Mouse (Mus musculus) ES-E14 (cell line): ENCODE measurements around the gene Foxp2. TPM values are rescaled to one million over a fixed set of nuclear protein-coding genes. Genes with fewer than 3 reads are reported as not detected.
A peak's percentile ranks its signal among the peaks of the same experiment; 100 is the strongest.

ENCODE experiments used
- DNase-seq: peaks from one replicate; pipeline ENCODE4 v3.0.0-alpha.2; 2013; ENCODE audit warnings: low read depth, low spot score
- H3K27ac ChIP-seq: 2 replicates; pipeline ENCODE4 v1.5.1; 2012; ENCODE audit warnings: low read depth, mild to moderate bottlenecking, low read length, moderate library complexity, mixed read lengths; ENCODE audit not compliant: poor library complexity, insufficient read depth, severe bottlenecking
- H3K36me3 ChIP-seq: 2 replicates; pipeline ENCODE4 v1.6.1; 2012; ENCODE audit warnings: mild to moderate bottlenecking, low read length, moderate library complexity, mixed read lengths; ENCODE audit not compliant: control insufficient read depth, poor library complexity, insufficient read depth, severe bottlenecking
- H3K4me1 ChIP-seq, 2 experiments: fragments of 150-350 bp in 1 of 2; sonication (generic) in 1 of 2; 2 replicates each; pipeline ENCODE4 v1.6.1; 2012; ENCODE audit warnings: low read length in 2 of 2, mild to moderate bottlenecking in 1 of 2, mixed read lengths in 1 of 2; ENCODE audit not compliant: control insufficient read depth in 2 of 2, insufficient read depth in 2 of 2, poor library complexity in 1 of 2
- H3K4me3 ChIP-seq, 2 experiments: fragments of 150-350 bp in 1 of 2; sonication (generic) in 1 of 2; 2 replicates each; pipeline ENCODE4 v1.5.1; 2012; ENCODE audit warnings: low read length in 2 of 2, low read depth in 1 of 2, mild to moderate bottlenecking in 1 of 2, mixed read lengths in 1 of 2; ENCODE audit not compliant: insufficient read depth in 1 of 2, poor library complexity in 1 of 2, severe bottlenecking in 1 of 2
- H3K9ac ChIP-seq: 2 replicates; pipeline ENCODE4 v1.6.1; 2012; ENCODE audit warnings: low read depth, mild to moderate bottlenecking, low read length, mixed read lengths; ENCODE audit not compliant: poor library complexity, insufficient read depth, severe bottlenecking
- H3K9me3 ChIP-seq: fragments of 150-350 bp; sonication (generic); 2 replicates; pipeline ENCODE4 v1.6.1; 2012; ENCODE audit warnings: low read depth, mild to moderate bottlenecking, low read length; ENCODE audit not compliant: control insufficient read depth, insufficient read depth
- CHD2 ChIP-seq: IDR thresholded peaks from 2 replicates; pipeline ENCODE4 v1.6.1; 2014; ENCODE audit warnings: mild to moderate bottlenecking, low read depth, low read length, inconsistent platforms
- HCFC1 ChIP-seq: IDR thresholded peaks from 2 replicates; pipeline ENCODE4 v1.6.1; 2012; ENCODE audit warnings: low read length, inconsistent platforms, borderline replicate concordance; ENCODE audit not compliant: insufficient read depth
- MAFK ChIP-seq: IDR thresholded peaks from 2 replicates; pipeline ENCODE4 v1.6.1; 2014; ENCODE audit warnings: mild to moderate bottlenecking, low read depth, low read length, inconsistent platforms; ENCODE audit not compliant: insufficient read depth
- ZC3H11A ChIP-seq: IDR thresholded peaks from 2 replicates; pipeline ENCODE4 v1.6.1; 2012; ENCODE audit warnings: low read depth, mild to moderate bottlenecking, inconsistent platforms, low read length, borderline replicate concordance
- ZNF384 ChIP-seq: IDR thresholded peaks from 2 replicates; pipeline ENCODE4 v1.6.1; 2012; ENCODE audit warnings: low read depth, low read length, inconsistent platforms
- in situ Hi-C, 2 experiments: fragments of 600-800 bp; cut with MboI; formaldehyde crosslinking; loops; one replicate each; pipeline ENCODE4 v1.15.1; 2025; ENCODE audit warnings: low sequenced_read_pairs in 2 of 2, inconsistent platforms in 1 of 2; ENCODE audit not compliant: unreplicated experiment in 2 of 2
- total RNA-seq: library from RNA; depleted of rRNA; stranded (reverse); fragments of 300-350 nt; gene quantifications from 2 replicates; pipeline ENCODE4 v1.2.3, GENCODE M21; 2012

Gene Foxp2
- total RNA-seq, 1 experiment = 0.09 TPM

DNA sequence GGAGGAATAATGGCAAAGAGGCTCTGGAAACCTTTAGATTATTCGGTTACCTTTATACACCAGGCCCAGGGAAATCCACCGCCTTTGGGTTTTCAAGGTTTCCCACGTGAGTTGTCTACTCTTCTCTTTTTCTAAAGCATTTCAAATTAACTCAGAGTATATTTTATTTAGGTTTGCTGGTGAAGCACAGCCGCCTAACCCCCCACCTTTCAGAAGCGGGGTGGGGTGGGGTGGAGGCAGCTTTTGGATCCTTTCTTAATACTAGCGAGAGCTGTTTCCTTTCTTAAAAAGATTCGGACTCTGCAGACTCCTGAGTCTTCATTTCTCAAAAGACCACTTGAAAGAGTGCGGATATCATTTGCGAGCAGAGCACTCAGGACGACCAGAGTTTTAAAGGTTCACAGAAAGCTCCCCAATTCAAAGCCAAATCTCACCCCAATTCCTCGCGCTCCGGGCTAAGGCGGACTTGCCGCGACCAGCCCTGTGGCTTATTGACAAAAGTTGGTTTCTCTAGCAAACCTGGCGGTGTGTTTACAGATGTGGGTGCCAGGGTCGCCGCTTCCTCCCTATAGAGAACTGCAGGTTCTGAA is 2.0 kb upstream of the Foxp2 start:
- in situ Hi-C loops = no loop called here
- Histone ChIP-seq H3K27ac (no peak overlapping the region), H3K9me3 (no peaks in the 10 kb centered on the region), H3K9ac (no peak overlapping the region), H3K4me3 (no peak overlapping the region), H3K4me1 (peaks cover 0 to 3% of the 10 kb centered on the region in 2 experiments; a peak in 1 of 4 replicates), H3K36me3 (no peaks in the 10 kb centered on the region)
- TF ChIP-seq ZNF384 (no peak), ZC3H11A (no peak), MAFK (no peak), CHD2 (no peak)
- DNase-seq = no peak

DNA sequence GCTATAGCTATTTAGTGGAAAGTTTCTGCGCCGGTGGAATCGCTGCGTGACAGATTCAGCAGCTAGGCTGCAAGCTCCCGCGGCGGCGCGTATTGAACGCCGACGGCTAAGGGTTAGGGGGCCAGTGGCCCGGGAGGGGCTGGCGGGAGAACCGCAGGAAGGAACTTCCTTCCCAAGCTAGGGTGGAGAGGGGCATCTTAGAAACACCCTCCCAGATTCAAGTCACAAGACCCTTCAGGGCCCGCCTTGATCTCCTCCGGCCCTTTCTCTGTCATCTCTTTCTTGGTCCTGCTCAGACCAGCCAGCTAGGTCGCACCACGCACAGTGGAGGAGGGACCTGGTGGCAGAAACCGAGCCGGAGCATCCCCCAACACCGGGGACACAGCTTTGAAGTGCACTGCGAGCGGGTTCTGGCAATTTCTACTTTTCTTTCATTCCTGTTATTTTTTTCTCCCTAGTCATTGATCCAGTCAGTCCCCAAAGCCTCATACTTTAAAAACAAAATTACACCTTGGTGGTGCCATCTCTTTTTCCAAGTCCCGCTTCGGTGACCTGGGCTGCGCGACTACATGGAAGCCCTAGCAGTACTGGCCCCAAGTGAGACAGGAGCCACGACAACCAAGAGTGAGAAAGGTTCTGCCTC is 1.1 kb upstream of the Foxp2 start:
- Histone ChIP-seq H3K27ac (no peak overlapping the region), H3K4me3 (peak overlapping the region; percentile 71 to 72), H3K9me3 (no peaks in the 10 kb centered on the region), H3K36me3 (no peaks in the 10 kb centered on the region), H3K9ac (peak overlapping the region; percentile 47; the same call in 1 of the 2 replicates), H3K4me1 (peaks cover 0 to 3% of the 10 kb centered on the region in 2 experiments; a peak in 1 of 4 replicates)
- no peak for DNase-seq
- in situ Hi-C loops = no loop called here
- TF ChIP-seq MAFK (no peak), HCFC1 (no peak), CHD2 (no peak), ZNF384 (no peak), ZC3H11A (no peak)

DNA sequence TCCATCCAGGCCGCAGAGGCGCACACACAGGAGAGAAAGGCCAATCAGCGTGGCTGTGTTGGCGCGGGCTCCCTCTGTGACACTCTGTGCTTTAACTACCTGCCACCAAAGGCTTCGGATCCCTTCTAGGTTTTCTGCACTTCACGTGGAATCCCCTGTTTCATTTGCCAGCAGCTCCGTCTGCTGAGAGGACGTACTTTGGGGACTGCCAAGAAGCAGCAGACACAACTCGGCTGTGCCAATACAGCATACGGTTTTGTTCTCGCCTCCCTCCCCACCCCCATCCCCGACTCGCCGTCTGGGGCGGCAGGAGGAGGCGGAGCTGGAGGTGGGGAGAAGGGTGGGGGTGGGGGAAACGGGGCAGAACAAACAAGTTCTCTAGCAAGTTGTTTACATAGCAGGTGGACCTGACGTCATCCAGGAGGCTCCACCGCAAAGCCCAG is 549 bp upstream of the Foxp2 start:
- H3K4me1 ChIP-seq = peaks cover 0 to 3% of the 10 kb centered on the region in 2 experiments; a peak in 1 of 4 replicates
- H3K36me3 ChIP-seq = no peaks in the 10 kb centered on the region
- in situ Hi-C loops = no loop called here
- H3K27ac ChIP-seq = no peak overlapping the region
- peak; percentile 54 for DNase-seq
- H3K9ac ChIP-seq = peak overlapping the region; percentile 47; the same call in 1 of the 2 replicates
- no peaks in the 10 kb centered on the region for H3K9me3 ChIP-seq
- H3K4me3 ChIP-seq = peak overlapping the region; percentile 71 to 72
- TF ChIP-seq MAFK (no peak), ZNF384 (no peak), HCFC1 (no peak), ZC3H11A (no peak), CHD2 (no peak)

DNA sequence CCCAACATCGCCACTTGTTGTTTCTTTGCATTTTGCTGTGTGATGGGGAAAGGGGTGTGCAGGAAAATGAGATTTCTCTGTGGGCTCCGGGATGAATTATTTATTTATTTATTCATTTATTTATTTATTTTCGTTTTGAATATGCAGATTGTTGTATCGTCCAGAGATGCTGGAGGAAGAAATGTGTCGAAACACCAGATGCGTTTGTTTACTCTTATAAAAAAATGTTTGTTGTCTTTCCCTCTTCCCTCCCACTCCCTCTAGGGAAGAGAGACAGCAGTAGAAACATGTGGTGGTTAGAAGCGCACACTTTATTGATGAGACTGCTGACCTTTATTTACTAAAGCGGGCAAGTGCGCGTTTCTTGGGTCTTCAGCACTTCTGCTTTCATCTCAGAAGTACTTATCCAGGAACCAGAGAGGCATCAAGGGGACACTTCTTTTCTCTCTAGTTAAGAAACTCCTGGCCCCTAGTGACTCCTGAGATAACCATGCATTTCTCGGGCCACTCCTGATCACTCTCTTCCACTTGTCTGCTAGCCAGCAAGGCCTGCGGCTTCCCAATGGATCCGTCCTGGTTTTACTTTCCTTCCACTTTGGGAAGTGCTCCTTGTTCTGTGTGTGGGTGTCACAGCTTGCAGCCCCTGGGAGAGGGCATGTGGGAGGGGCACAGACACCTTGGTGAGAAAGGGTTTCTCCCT is 972 bp downstream of the Foxp2 start:
- Histone ChIP-seq H3K4me1 (peaks cover 0 to 3% of the 10 kb centered on the region in 2 experiments; a peak in 1 of 4 replicates), H3K4me3 (peak overlapping the region; percentile 71 to 72), H3K9ac (peak overlapping the region; percentile 39; the same call in 1 of the 2 replicates), H3K27ac (no peak overlapping the region), H3K9me3 (no peaks in the 10 kb centered on the region), H3K36me3 (no peaks in the 10 kb centered on the region)
- in situ Hi-C loops = no loop called here
- no peak for TF ChIP-seq CHD2
- TF ChIP-seq ZNF384 = no peak
- TF ChIP-seq ZC3H11A = no peak
- no peak for TF ChIP-seq HCFC1
- no peak for TF ChIP-seq MAFK
- no peak for DNase-seq
